Mouse (Mus musculus): ENCODE data around the gene Adcyap1r1. TPM values are rescaled to one million over a fixed set of nuclear protein-coding genes. Genes with fewer than 3 reads are reported as not detected.
A peak's percentile ranks its signal among the peaks of the same experiment; 100 is the strongest.

Gene Adcyap1r1
- total RNA-seq, 2 experiments from 2014 or later = 2.7 to 4.0 TPM

GRCm38 (mm10) chr6:55444721-55445120 lies 7.1 kb upstream of the Adcyap1r1 start:
- intact Hi-C loops (cut with DNase I; ENCODE audit: low total_unique reads) = no loop called here
- DNase-seq = no peak

DNA sequence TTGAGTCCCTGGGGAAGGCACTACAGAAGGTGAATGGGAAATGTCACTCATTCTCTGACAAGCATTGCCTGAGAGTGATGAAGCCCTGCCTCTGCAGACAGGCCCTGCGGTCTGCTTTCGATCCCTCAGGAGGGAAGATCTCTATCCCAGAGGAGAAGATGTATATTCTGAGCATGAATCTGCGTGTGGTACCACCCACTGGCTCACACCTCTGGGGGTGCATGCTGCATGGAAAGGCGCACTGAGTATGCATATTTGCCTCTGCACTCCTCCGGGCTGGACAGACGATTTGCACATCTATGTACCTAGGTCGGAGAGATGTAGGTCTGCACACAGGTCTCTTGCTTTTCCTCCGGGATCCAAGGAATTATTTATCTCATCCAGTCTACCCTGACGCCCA lies 3.6 kb upstream of the Adcyap1r1 start:
- intact Hi-C loops (cut with DNase I; ENCODE audit: low total_unique reads) = no loop called here
- DNase-seq = no peak

DNA sequence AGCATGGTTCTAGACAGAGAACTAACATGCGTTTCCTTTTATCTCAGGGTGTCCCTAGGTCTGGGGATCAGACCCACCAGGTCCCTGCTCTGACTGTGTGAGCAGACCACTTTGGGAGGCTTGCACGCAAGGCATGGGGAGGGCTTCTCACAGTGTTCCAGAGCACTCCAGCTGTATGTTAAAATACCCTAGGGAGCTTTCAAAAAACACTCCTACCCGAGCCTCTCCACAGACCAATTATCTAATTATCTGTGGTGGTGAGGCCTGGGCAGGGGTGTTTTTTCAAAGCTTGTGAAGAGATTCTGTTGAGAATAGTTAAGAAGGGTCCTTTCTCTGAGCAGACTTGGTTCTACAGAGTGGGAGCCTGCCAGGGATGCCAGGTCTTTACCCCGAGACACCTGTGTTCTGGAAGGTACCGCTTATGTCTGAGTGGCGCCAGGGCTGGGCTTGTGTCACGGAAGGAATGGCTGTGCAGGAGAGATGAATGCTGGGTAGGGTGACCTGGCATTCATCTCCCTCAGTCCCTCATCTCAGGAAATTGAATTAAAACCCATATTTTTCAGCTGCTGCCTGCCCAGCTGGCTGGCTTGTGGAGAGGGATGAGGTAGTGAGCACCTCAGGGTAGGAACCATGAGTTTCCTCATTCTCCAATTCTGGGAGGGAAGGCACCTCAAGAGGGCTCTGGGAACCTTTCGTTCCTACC lies 2.7 kb upstream of the Adcyap1r1 start:
- intact Hi-C loops (cut with DNase I; ENCODE audit: low total_unique reads) = no loop called here
- no peak for DNase-seq

- no peak for DNase-seq
- intact Hi-C loops (cut with DNase I; ENCODE audit: low total_unique reads) = no loop called here
Observed at GRCm38 (mm10) chr6:55452381-55452780, 603 bp downstream of the Adcyap1r1 start.

GRCm38 (mm10) chr6:55453548-55453947 lies 1.8 kb downstream of the Adcyap1r1 start:
- intact Hi-C loops (cut with DNase I; ENCODE audit: low total_unique reads) = no loop called here
- DNase-seq = peak; percentile 24

DNA sequence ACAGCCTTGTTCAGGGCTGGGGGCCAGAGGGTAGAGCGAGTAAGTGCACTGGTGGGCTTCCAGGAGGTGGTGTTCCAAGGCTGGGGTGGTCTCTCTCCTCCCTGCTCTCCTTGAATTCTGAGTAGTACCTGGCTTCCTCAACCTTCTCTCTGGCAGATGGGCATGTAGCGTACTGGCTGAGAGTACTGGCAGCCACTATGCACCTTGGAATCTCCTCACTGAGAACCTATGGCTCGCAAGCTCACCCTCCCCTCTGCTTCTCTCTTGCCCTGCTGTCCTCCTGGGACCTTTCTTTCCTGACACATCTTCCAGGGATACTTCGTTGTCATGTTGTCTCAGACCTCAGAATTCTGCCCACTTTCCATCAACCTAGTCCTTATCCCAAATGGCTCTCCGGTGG lies 3.9 kb downstream of the Adcyap1r1 start:
- intact Hi-C loops (cut with DNase I; ENCODE audit: low total_unique reads) = no loop called here
- DNase-seq = no peak

DNA sequence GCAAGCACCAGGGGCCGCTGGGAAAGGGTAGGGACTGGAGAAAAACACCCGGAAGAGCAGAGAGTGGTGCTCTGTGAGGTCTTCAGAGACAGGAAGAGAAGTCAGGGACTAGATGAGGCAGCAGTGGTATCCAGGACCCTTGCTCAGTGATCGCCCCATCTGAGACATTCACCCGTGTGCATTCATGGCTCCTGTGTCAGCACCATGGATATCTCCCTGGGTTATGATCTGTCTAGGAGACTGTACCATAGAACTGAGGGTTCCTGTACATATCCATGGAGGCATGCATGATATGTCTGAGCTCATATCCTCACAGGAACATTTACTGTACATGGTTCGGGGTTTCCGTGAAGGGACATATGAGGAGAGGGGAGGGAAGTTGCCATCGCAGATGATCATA lies 5.9 kb downstream of the Adcyap1r1 start:
- intact Hi-C loops (cut with DNase I; ENCODE audit: low total_unique reads) = no loop called here

DNA sequence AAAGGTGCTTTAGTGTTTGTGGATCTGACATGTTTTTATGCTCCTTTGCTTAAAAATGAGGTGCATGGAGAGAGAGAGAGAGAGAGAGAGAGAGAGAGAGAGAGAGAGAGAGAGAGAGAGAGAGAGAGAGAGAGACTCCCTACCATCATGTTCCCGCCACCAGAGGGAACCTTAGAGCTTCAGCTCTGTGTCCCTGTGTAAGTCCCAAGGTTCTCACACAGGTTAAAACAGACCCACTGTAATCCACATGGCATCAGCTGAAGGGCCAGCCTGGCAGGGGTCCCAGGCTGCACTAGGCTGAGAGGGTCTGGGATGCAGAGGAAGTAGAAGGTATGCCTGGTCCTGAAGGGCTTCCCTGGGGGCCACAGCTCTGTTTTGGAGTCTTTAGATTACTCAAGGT lies 6.4 kb downstream of the Adcyap1r1 start:
- intact Hi-C loops (cut with DNase I; ENCODE audit: low total_unique reads) = no loop called here

More for the DNA sequence above, 5.9 kb downstream of the Adcyap1r1 start:
- no peak for DNase-seq

DNA sequence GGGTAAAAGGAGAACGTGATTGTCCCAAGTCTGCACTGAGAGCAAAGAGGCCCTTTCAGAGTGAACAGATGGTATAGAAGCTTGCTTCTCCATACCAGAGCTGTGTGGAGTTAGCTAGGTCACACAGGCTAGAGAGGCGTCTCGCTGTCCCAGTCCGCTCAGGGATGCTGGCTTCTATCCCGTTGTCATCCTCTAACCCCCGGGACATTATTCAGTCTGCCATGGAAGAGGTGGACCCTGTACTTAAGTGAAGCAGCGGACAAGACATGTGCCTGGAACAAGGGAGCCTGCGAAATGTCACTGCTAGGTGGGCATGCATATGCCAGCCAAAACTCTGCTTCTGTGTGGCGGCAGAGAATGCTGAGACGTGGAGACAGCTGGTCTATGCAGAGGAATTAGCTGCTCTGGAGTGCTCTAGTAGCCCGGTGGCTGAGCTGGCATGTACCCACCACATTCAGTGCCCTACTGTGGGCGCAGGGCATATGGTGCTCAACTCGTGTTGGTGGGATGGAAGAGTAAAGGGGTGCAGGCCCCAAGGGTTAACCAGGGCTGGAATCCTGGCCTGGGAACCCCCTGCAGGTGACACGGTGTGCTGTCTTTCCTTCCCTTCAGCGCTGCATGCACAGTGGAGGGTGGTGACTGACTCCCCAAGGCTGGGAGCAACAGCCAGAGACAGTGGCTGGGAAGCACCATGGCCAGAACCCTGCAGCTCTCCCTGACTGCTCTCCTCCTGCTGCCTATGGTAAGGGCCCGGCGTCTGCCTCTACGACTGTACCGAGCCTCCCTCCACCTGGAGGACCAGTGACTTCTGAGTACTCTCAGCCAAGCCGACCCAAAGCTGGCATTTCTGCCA lies 8.0 kb downstream of the Adcyap1r1 start:
- intact Hi-C loops (cut with DNase I; ENCODE audit: low total_unique reads) = no loop called here
- no peak for DNase-seq

More for the DNA sequence above, 6.4 kb downstream of the Adcyap1r1 start:
- no peak for DNase-seq

DNA sequence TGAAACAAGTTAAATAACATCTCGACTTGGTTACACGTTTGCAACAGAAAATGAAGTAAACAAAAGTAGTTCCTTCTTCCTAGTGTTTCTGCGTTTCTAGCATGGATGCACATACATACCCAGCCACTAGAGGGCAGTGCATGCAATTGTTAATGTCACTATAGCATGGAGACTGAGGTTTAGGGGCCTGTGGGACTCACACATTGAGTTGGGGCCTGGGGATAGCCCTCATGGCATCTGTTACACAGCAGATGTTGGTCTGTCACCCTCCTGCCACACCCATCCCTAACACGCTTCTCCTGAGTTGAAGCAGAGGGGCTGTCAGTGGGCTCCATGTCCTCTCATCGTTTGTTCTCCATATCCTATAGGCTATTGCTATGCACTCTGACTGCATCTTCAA lies 9.4 kb downstream of the Adcyap1r1 start:
- intact Hi-C loops (cut with DNase I; ENCODE audit: low total_unique reads) = no loop called here

DNA sequence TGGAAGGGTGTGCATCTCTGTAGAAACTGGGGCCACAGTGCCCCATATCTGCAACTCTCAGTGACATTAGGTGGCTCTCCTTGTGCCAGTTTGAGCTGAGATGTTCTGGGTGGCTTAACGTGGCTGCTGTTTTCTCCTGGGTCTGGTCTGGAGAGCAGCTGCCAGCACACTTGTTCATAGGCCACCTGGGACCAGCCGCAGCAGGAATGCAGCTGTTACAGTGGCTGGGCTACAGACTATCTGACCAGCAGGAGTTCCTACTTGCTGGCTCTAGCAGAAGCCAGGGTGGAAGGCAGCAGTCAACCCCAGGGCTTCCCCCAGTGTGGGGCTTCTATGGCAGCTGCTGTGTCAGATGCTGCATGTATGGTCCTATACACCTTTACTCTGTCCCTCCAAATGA lies 9.9 kb downstream of the Adcyap1r1 start:
- intact Hi-C loops (cut with DNase I; ENCODE audit: low total_unique reads) = loop anchor here (2.0 kb wide), 1 partner anchor 45 kb away; no protein-coding TSS in a partner anchor

More for the DNA sequence above, 9.4 kb downstream of the Adcyap1r1 start:
- no peak for DNase-seq

DNA sequence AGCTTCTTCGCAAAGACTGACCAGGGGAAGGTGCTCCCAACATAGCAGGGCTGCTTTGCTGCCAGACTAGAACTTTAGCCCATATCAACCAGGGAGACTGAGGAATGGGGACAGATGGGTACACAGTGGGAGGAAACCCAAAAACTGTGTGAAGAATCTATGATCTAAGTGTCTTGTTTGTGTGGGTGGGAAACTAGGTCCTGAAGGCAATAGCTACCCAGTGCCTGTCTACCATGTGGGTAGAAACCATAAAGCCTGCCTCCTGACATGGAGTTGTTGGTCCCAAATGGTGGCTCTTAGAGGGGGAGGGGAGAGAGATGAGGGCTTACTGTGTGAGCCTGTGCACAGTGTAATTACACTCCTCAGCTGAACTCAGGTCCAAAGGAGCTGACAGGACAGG lies 10.6 kb downstream of the Adcyap1r1 start:
- intact Hi-C loops (cut with DNase I; ENCODE audit: low total_unique reads) = loop anchor here (2.0 kb wide), 1 partner anchor 44 kb away; no protein-coding TSS in a partner anchor
- no peak for DNase-seq

More for the DNA sequence above, 9.9 kb downstream of the Adcyap1r1 start:
- DNase-seq = no peak

- DNase-seq = peak; percentile 26
- intact Hi-C loops (cut with DNase I; ENCODE audit: low total_unique reads) = loop anchor here (2.0 kb wide), 1 partner anchor 43 kb away; no protein-coding TSS in a partner anchor
Observed at GRCm38 (mm10) chr6:55463966-55464365, 12.2 kb downstream of the Adcyap1r1 start.

DNA sequence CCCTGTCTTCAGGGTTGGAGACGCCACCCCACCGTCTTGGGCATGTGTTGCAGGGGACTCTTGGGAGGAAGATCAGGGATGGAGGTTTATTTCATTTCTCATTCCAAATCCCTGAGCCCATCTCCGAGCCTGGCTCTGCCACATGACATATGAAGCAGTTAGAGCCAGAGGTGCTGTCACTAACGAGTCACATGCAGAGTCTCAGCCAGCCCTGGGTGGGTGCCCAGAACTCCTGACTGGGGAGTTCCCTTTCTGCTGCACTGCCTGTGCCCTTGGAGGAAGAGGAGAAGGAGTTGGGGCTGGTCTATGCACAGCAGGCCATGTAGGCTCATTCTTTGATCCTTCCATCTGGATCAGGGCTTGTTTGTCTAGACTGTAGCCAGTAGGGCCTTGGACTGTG lies 13.5 kb downstream of the Adcyap1r1 start:
- intact Hi-C loops (cut with DNase I; ENCODE audit: low total_unique reads) = no loop called here
- DNase-seq = peak; percentile 76

DNA sequence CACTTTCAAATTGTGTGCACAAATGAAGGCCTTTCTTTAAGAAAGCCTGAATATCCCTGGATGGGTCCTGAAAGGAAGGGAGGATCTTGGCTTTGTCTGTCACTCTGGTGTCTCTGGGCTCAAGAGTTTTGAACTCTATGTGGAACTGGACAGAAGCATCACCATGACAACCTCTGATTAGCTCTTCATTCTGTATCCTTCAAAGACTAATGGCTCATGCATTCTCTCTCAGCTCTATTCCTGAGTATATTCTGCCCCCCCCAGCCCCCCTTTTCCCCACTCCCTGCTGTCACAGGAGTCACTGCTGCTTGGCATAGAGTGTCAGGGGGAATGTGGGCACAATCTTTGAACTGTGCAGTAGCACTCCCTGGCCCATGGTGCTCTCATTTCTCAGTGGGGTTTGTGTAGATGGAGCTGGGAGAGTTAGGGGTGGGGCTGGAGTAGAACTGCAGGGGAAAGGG lies 14.6 kb downstream of the Adcyap1r1 start:
- intact Hi-C loops (cut with DNase I; ENCODE audit: low total_unique reads) = no loop called here
- no peak for DNase-seq

- no peak for DNase-seq
- intact Hi-C loops (cut with DNase I; ENCODE audit: low total_unique reads) = no loop called here
Observed at GRCm38 (mm10) chr6:55470691-55471090, 18.9 kb downstream of the Adcyap1r1 start.

GRCm38 (mm10) chr6:55472381-55472780 lies 20.6 kb downstream of the Adcyap1r1 start:
- DNase-seq = no peak
- intact Hi-C loops (cut with DNase I; ENCODE audit: low total_unique reads) = no loop called here

DNA sequence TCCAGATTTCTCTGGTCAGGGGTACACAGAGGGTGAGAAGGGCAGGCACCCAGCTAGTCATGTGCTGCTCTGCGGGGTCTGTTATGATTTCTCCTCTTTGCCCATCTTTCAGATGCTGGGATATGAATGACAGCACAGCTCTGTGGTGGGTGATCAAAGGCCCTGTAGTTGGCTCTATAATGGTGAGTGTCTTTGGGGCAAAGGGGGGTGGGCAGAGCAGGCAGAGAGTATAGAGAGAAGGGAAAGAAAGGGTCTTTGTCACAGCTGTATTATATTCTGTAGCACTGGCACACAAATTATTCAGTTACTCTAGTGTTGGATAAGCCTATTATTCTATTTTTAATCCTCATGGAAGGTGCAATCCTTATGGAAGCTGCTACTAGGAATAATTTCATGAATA lies 29.2 kb downstream of the Adcyap1r1 start:
- no peak for DNase-seq
- intact Hi-C loops (cut with DNase I; ENCODE audit: low total_unique reads) = no loop called here

DNA sequence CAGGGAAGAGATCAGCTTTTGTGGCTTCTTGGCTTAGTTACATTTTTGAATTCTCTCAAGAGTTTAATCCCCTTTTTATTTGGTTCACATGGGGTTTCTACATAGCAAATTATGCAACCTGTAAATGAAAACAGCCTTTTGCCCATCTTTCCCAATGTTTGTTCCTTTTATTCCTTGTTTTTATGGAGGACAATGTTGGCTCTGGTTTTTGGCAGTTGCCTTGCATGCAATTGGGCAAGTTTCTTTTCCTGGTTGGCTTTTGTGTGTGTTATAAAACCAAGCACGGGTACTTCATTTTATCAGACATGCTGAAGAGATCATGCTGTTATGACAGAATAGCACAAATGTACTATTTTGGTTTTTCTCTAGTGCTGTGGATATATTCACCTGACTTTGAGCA lies 30.7 kb downstream of the Adcyap1r1 start:
- intact Hi-C loops (cut with DNase I; ENCODE audit: low total_unique reads) = no loop called here
- no peak for DNase-seq

- intact Hi-C loops (cut with DNase I; ENCODE audit: low total_unique reads) = no loop called here
- no peak for DNase-seq
Observed at GRCm38 (mm10) chr6:55483360-55483759, 31.6 kb downstream of the Adcyap1r1 start.

DNA sequence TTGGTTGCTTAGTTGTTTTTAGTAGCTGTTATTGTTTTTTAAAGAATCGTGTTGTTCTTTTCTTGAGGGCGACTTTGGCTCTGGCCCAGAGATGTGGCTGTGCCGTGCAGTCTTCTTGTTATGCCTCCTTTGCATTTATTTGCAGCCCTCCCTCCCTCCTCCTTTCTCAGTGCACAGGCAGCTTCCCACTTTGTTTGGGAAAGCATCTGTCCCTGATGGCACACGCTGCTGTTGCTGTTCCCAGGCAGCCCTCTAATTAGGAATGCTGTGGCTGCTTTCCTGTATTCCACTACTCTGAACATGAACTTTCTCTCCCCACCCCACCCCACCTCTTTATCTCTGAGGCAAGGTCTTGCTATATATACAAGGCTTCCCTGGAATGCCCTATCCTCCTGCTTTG lies 32.4 kb downstream of the Adcyap1r1 start:
- intact Hi-C loops (cut with DNase I; ENCODE audit: low total_unique reads) = no loop called here
- no peak for DNase-seq
